Mouse (Mus musculus): ENCODE measurements at regions not wholly inside any gene's neighbourhood (a gene's known extent, or its start where the extent isn't known, plus 50 kb on each side); places are given as distances from the start of the nearest gene placed in this dataset.

GRCm38 (mm10) chr14:37237191-37237590 is 102.1 kb upstream of the Ghitm start:
- no peak for TF ChIP-seq CTCF (IDR thresholded peaks at IDR 0.05; ENCODE audit: borderline replicate concordance, extremely low read depth, insufficient read depth, insufficient read length)
- no peak for TF ChIP-seq POLR2A (IDR thresholded peaks at IDR 0.05; ENCODE audit: borderline replicate concordance, extremely low read depth, insufficient read depth, insufficient read length, poor library complexity, severe bottlenecking)

All from brain, embryonic 14.5 days (tissue).